Mouse (Mus musculus) B cell, adult 62 days (primary cell): Measurements from ENCODE around the gene Olfr156. TPM values are rescaled to one million over a fixed set of nuclear protein-coding genes. Genes with fewer than 3 reads are reported as not detected.

Experiments used
- total RNA-seq: library from RNA; stranded (reverse); gene quantifications from 4 replicates; pipeline ENCODE4 v1.2.4, GENCODE M21; 2023

Gene Olfr156
- total RNA-seq: not detected in 4 replicates

DNA sequence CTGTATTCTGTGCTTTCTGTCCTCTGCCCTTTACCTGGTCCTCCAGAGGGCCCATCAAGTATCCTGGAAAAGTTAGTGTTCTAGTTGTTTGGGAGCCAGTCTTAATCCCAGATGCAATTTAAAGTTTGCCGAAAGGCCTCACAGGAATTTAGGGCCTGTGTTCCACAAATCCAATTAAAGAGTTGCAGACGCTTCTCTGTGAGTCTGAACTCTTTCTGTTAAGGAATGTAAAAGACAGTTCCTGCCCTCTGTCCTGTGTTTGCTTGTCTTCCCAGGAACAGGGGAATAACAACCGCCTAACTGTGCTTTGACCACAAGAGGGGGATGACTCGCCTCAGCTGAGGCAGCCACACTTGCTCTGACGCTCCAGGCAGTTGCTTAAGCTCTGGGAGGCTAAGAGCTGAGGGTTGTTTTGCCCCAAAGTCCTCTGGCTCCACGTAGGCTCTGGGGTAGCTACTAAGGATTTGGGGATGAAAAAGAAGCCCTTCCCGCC lies at the start of gene Olfr156:
Gene Olfr156, minus strand, starts transcription at position 51 of the 493 bp plus-strand sequence.

GRCm38 (mm10) chr4:43851265-43851664 lies 27.6 kb upstream of the Olfr156 start, which contains the start of gene Olfr155:
TSS of gene Olfr155 (plus strand) at chr4:43851565.

GRCm38 (mm10) chr4:43840101-43840500 lies 16.4 kb upstream of the Olfr156 start, which contains the start of gene Olfr157:
TSS of gene Olfr157 (minus strand) at chr4:43840201.

DNA sequence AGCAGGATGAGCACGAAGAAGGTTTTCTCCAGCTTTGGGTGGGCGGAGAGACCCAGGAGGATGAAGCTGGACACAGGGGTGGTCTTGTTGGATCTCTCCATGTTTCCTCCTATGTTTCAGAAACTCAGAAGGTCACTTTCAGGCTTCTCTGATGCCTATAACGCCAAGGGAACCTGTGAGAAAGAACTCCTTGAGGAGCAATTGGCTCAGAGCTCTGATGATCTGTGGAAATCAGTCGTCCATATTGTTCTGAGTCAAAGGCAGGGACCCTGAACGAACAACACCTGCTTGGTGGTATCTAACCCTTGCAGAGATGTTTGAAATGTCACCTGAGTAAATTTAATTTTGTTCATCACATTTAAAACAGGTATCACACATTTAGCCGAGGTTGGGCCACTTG lies 52.8 kb downstream of the Olfr156 start, which contains the start of gene Olfr159:
Gene Olfr159, minus strand, starts transcription at position 101 of the 400 bp plus-strand sequence.

Other genes with a start within 250 kb of the Olfr156 start
- gene Rgp1, start 245.2 kb downstream of the Olfr156 start, total RNA-seq: 39.9 to 55.5 TPM (median 43.6 TPM) in 4 replicates
- gene Gba2, start 245.0 kb downstream of the Olfr156 start, total RNA-seq: 41.8 to 54.9 TPM (median 45.2 TPM) in 4 replicates
- not detected in 4 replicates for gene Msmp, start 239.4 kb downstream of the Olfr156 start, total RNA-seq
- gene Npr2, start 192.0 kb downstream of the Olfr156 start, total RNA-seq: 0.16 to 0.40 TPM (median 0.39 TPM) in 3 of 4 replicates, not detected in the other
- 1.4 TPM in 1 of 4 replicates, not detected in the others for gene Spag8, start 170.3 kb downstream of the Olfr156 start, total RNA-seq
- gene Hint2, start 167.4 kb downstream of the Olfr156 start, total RNA-seq: 16.0 to 24.2 TPM (median 20.8 TPM) in 4 replicates
- 2.4 to 6.0 TPM (median 4.9 TPM) in 4 replicates for gene Tmem8b, start 154.9 kb downstream of the Olfr156 start, total RNA-seq
- gene Fam221b, start 154.8 kb downstream of the Olfr156 start, total RNA-seq: not detected in 4 replicates
- not detected in 4 replicates for gene Olfr70, start 123.1 kb downstream of the Olfr156 start, total RNA-seq
- not detected in 4 replicates for gene Olfr71, start 113.6 kb downstream of the Olfr156 start, total RNA-seq
- gene Hrct1, start 96.7 kb downstream of the Olfr156 start, total RNA-seq: not detected in 4 replicates
- not detected in 4 replicates for gene Spaar, start 93.9 kb downstream of the Olfr156 start, total RNA-seq
- gene Olfr159, start 52.9 kb downstream of the Olfr156 start, total RNA-seq: not detected in 4 replicates
- gene Olfr157, start 16.3 kb upstream of the Olfr156 start, total RNA-seq: not detected in 4 replicates
- not detected in 4 replicates for gene Olfr155, start 27.7 kb upstream of the Olfr156 start, total RNA-seq
- gene Reck, start 51.6 kb upstream of the Olfr156 start, total RNA-seq: 0.55 to 0.88 TPM (median 0.66 TPM) in 4 replicates
- gene Glipr2, start 133.5 kb upstream of the Olfr156 start, total RNA-seq: 12.1 to 14.5 TPM (median 14.1 TPM) in 4 replicates
- 0.28 to 1.3 TPM (median 0.48 TPM) in 4 replicates for gene Ccin, start 159.6 kb upstream of the Olfr156 start, total RNA-seq
- 184 to 199 TPM (median 196 TPM) in 4 replicates for gene Clta, start 180.6 kb upstream of the Olfr156 start, total RNA-seq